Mouse (Mus musculus) C2C12 (cell line): ENCODE measurements around the gene Otx2.

ENCODE experiments used
- CTCF ChIP-seq: IDR thresholded peaks from one replicate; pipeline ENCODE4 v1.5.1; 2011; ENCODE audit not compliant: control insufficient read depth, insufficient read depth, insufficient read length
- USF1 ChIP-seq: IDR thresholded peaks from one replicate; pipeline ENCODE4 v1.6.1; 2011; ENCODE audit warnings: low read depth, mild to moderate bottlenecking, control low read depth, moderate library complexity

DNA sequence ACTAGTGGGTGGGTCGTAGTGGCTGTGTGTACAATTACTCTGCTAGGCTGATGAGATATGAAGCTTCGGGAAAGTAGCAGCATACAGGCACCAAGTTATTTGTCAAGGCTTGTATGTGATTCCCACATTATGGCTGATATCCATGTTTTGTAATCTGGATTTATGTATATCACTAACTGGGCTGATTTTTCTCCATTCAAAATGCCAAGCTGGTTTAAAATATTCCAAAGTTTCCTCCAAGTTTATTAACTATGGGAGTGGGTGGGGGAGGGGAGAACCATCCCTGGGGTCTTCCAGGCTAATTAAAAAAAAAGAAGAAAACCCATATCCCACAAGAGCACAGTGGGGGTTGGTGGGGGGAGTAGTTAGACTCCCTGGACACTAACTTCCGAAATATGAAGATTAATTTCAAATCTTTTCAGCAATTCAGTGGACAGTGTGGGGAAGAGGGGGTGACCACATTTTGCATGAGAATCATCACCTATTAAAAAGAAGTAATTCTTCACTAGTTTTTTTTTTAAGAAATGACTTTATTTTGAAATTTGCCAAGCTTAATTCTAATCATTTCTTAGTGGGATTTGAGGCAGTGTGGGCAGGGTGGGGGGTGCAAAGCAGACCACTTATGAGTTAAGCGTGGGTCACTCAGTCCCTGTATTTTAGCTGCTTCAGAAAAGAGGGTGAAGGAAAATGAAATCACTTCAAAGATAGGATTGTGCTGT lies 2.7 kb downstream of the Otx2 start:
- no peak for TF ChIP-seq CTCF
- TF ChIP-seq USF1, result no peak
